Mouse (Mus musculus): ENCODE data around the gene P2ry10b.

The P2ry10b gene

DNA sequence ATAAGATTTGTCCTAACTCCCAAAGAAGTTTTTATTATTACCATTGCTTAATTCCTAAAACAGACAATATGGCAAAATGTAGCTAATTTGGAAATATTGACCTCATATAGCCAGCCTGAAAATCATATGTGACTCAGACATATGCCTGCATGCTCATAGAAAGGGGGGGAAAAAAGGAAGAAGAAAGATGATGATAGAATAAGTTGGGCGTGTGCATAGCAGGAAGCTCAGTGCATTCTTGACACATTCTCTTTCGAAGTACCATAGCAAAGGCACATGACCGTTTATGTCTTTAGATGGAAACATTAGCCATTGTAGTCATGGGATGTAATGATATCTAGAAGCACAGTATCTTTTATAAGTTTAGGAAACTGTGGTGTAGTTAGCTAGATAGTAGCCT is at the start of gene P2ry10b:
TSS of gene P2ry10b (plus strand) at position 247 of the 400 bp plus-strand sequence.
- DNase-seq (ENCODE audit: low spot score in 2 of 2) = no peak

DNA sequence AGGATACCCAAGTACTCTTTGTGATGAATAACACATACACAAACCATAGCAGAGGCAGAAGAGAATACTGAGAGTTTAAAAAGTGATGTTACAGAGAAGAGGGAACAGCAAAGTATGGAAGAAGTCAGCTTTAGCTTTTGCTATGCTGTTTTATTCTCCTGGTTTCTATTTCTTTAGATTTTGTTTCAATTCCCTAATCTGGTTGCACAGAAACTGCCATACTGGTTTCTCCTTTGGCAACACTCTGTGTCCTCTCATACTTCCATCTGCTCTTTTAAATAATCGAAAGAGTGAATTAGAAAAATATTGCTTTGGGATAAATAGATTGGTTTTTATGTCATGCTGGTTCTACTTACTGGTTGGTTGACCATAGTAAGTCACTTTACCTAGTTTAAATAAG is 32.4 kb upstream of the P2ry10b start:
- DNase-seq (ENCODE audit: low spot score in 2 of 2) = no peak

GRCm38 (mm10) chrX:107116987-107117386 is 31.7 kb upstream of the P2ry10b start:
- DNase-seq (ENCODE audit: low spot score in 2 of 2) = no peak

- DNase-seq (ENCODE audit: low spot score in 2 of 2) = no peak
Observed at GRCm38 (mm10) chrX:107143184-107143583, 5.5 kb upstream of the P2ry10b start.

- no peak for DNase-seq (ENCODE audit: low spot score in 2 of 2)
Observed at GRCm38 (mm10) chrX:107143930-107144329, 4.8 kb upstream of the P2ry10b start.

DNA sequence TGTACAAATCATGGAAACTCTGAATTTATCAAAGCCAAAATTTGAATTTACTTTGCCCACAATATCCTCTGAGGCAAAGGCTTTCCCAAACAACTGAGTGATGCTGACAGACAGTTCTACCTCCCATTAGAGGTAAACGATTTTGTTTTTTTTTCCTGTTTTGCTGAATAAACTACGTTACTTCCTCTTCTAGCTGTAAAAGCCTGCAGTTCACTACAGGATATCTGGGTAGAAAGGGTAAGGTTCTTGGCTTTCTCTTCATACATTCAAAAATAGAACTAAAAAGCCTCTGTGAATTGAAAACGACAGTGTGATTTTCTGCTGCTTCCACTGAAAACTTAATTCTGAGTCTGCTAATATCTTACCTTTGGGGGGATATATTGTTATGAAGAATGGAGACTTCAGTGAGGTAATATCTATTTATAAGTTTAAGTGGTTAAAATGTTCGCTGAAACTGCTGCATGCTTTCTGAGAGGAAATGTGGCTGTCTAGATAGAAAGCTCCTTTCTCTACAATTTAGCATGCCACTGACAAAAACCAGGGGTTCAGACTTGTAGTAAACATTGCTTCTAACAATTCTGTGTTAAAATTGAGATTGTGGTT is 765 bp downstream of the P2ry10b start:
- no peak for DNase-seq (ENCODE audit: low spot score in 2 of 2)

DNA sequence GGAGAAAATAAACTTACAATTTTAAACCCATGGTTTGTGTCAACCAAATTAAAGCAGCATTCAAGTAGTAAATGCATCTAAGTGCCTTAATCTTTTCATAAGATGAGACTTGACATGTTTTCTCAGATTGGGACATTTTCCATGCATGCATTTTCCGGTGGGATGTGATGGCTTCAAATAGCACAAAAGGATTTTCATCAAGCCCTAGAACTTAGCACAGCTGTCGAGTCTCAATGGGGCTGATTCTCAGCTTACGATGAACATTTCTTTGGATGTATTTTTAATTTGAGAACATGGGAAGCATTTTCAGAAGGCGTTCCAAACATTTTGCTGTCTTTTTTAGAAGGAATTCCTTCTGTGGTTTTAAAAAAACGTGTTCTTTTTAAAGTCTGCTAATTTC is 1.3 kb downstream of the P2ry10b start:
- DNase-seq (ENCODE audit: low spot score in 2 of 2) = no peak

DNA sequence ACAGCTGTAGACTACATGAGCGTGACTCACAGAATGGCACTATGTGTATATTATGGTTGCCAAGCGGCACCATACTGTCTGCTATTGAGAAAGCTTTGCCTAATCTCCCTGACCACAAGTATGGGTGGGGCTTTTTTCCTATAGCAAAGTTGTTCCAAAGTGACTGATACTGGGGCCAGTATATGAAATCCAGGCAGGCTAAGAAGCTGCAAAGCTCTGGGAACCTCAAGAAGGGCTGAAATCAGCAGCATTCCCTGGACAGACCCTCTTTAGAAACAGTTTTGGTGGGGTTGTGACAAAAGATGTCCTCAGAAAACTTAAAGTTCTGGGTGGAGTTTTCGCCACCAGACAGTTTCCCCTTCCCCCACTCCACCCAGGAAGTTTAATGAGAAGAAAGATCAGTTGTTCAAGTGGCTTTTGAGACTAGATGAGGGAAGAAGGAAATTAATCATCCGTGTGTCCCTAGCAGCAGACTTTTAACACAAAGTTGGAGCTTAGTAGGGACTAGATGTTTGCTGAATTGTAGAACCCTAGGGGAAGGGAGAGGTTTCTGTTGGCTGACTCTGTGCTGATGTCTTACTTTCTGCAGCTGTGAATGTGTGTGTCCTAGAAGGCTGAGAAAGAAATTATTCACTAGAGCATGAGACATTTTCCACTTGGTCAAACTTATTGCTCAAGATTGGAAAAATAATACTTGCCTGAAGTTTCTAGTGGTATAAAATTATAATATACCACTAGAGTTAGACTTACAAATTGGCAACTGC is 2.2 kb downstream of the P2ry10b start:
- DNase-seq (ENCODE audit: low spot score in 2 of 2) = no peak

DNA sequence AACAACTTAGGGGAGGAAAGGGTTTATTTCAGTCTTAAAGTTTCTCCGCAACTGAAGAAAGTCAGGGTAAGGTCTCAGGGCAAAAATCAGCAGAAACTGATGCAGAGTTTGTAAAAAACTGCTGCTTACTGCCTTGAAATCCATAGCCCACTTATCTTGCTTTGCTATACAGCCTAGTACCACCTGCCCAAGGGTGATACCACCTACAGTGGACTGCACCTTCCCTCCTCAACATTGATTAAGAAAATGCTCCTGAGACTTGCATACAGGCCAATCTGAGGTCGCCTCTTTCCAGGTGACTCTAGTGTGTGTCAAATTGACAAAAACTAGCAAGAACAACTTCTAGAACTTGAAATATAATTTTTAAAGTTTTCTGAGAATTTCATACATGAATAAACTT is 7.3 kb downstream of the P2ry10b start:
- no peak for DNase-seq (ENCODE audit: low spot score in 2 of 2)

GRCm38 (mm10) chrX:107160496-107160895 is 11.8 kb downstream of the P2ry10b start:
- DNase-seq (ENCODE audit: low spot score in 2 of 2) = no peak

GRCm38 (mm10) chrX:107168281-107168680 is 19.6 kb downstream of the P2ry10b start:
- DNase-seq (ENCODE audit: low spot score in 2 of 2) = no peak

GRCm38 (mm10) chrX:107169128-107169527 is 20.4 kb downstream of the P2ry10b start:
- DNase-seq (ENCODE audit: low spot score in 2 of 2) = no peak

DNA sequence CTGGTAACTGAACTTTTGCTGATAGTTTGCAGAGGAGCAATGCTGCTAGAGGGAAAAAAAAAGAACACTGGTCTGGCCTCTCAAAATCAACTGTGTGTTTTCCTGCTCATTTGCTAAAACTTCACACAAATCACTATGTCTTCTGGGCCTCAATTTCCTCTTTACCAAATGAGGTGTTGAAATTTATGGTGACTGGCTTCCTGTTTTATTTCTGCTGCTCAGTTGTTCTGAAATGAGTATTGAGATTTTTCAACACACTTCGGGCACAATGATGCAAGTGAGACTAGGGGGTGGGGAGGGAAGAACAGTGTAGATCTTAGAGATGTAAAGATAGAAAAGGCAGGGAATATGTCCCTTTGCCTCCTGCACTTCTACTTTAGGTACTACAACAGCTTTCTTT is 30.0 kb downstream of the P2ry10b start:
- no peak for DNase-seq (ENCODE audit: low spot score in 2 of 2)

- DNase-seq (ENCODE audit: low spot score in 2 of 2) = no peak
Observed at GRCm38 (mm10) chrX:107217577-107218090, 68.9 kb downstream of the P2ry10b start.

Data from spleen, postnatal 4 days (tissue).